Mouse (Mus musculus) kidney, postnatal 0 days (tissue): ENCODE results near the gene Nat8f6. TPM values are rescaled to one million over a fixed set of nuclear protein-coding genes. Genes with fewer than 3 reads are reported as not detected.
"Not testable (repeated sequence)": the region's sequence is repeated elsewhere in the genome, so short reads cannot be mapped to it uniquely, and the experiment has no call there.

Source experiments
- ATAC-seq: fragments of 200-750 bp; cut with Nextera tagmentation; replicated peaks from 2 replicates; pipeline ENCODE4 v1.8.0; 2017; ENCODE audit warnings: low read depth, moderate number of reproducible peaks, moderate TSS enrichment, moderate library complexity; ENCODE audit not compliant: low FRiP score
- DNase-seq: peaks from one replicate; pipeline ENCODE4 v3.0.0-alpha.2; 2016; ENCODE audit warnings: low spot score
- H3K27ac ChIP-seq: fragments of 300-500 bp; sonication (generic); 2 replicates; pipeline ENCODE4 v1.5.1; 2014; ENCODE audit warnings: mild to moderate bottlenecking
- H3K27me3 ChIP-seq: fragments of 300-500 bp; sonication (generic); 2 replicates; pipeline ENCODE4 v1.6.1; 2014; ENCODE audit warnings: low read length, mixed read lengths; ENCODE audit not compliant: insufficient read depth
- H3K36me3 ChIP-seq: fragments of 300-500 bp; sonication (generic); 2 replicates; pipeline ENCODE4 v1.6.1; 2014; ENCODE audit warnings: low read length, mixed read lengths; ENCODE audit not compliant: insufficient read depth
- H3K4me1 ChIP-seq: fragments of 300-500 bp; sonication (generic); replicated peaks from 2 replicates; pipeline ENCODE4 v1.6.1; 2014; ENCODE audit warnings: antibody characterized with exemption, low read length, mixed read lengths; ENCODE audit not compliant: insufficient read depth
- H3K4me2 ChIP-seq: fragments of 300-500 bp; sonication (generic); 2 replicates; pipeline ENCODE4 v1.6.1; 2014; ENCODE audit warnings: mild to moderate bottlenecking, low read length, moderate library complexity, mixed read lengths
- H3K4me3 ChIP-seq: fragments of 300-500 bp; sonication (generic); replicated peaks from 2 replicates; pipeline ENCODE4 v1.5.1; 2014; ENCODE audit warnings: low read depth, low read length
- H3K9ac ChIP-seq: fragments of 300-500 bp; sonication (generic); 2 replicates; pipeline ENCODE4 v1.6.1; 2014; ENCODE audit warnings: low read depth, low read length
- H3K9me3 ChIP-seq: fragments of 300-500 bp; sonication (generic); replicated peaks from 2 replicates; pipeline ENCODE4 v1.6.1; 2016; ENCODE audit warnings: low read length, inconsistent platforms, mixed read lengths
- CTCF ChIP-seq: IDR thresholded peaks from 2 replicates; pipeline ENCODE4 v1.5.1; 2016; ENCODE audit warnings: antibody characterized with exemption, low read depth, mild to moderate bottlenecking, moderate library complexity
- WGBS: fragments of 180-500 bp; shearing (Covaris S2); extraction: QIAGEN DNeasy Blood & Tissue Kit; methylation state at CpG from one replicate; pipeline ENCODE4 v1.1.7; 2014; 5-methylcytosine and 5-hydroxymethylcytosine counted together
- polyA plus RNA-seq: library from polyadenylated mRNA; unstranded; fragments of >200 nt; fragmentation: Nextera tagmentation; extraction: Ambion mirVana; gene quantifications from 2 replicates; pipeline ENCODE4 v1.2.1, GENCODE M21; 2015

The Nat8f6 gene
- polyA plus RNA-seq, 1 experiment from 2014 or later, result 0.64 TPM

DNA sequence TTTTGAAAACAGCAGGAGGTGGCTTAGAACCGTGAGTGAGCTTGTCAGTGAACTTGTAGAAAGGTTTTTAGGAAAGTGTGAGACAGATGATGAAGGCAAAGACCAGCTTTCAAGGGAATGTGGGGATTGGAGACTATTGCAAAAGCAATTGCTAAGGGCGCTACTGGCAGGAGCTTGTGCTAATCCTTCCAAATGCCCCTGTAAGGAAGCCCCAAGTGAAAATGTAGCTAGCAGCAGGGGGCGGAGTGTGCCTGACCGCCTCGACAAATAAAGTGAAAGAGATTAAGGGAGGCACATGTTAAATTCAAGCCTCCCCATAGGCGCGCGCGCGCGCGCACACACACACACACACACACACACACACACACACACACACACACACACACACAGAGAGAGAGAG, 16.6 kb upstream of the Nat8f6 start:
- WGBS, result 45% methylated on average over 12 of the region's 12 CpGs
- not testable (repeated sequence) for H3K4me1 ChIP-seq, H3K4me3 ChIP-seq, H3K4me2 ChIP-seq, H3K9ac ChIP-seq, H3K27me3 ChIP-seq, H3K9me3 ChIP-seq, H3K27ac ChIP-seq, H3K36me3 ChIP-seq
- DNase-seq (peak; percentile 50), ATAC-seq (peak; percentile 63; the same call in 1 of the 2 replicates)
- TF ChIP-seq CTCF, result peak; percentile 45; the same call in 1 of the 2 replicates

DNA sequence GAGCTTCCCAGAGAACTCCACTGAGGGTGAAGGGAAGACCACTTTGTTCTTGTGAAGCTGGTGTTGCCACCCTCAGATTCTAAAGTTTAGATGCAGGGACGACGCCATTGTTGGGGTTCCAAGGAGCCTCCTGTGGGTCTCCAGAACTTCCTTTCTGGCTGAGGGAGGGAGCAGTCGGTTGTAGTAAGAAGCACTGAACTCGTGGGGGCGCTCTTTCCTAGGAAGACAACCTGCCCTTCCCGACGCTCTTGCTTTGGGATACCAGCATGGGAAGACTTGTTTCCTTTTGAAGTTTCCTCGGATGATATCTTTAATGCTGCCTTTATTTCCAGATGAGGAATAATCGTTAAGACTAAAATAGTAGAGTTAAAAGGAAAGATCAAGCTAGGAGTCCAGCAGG, 16.1 kb upstream of the Nat8f6 start:
- peak; percentile 31 for DNase-seq
- not testable (repeated sequence) for H3K27me3 ChIP-seq, H3K9me3 ChIP-seq, H3K4me2 ChIP-seq, H3K9ac ChIP-seq, H3K36me3 ChIP-seq, H3K27ac ChIP-seq, H3K4me3 ChIP-seq, H3K4me1 ChIP-seq, ATAC-seq
- TF ChIP-seq CTCF, result peak; percentile 58
- WGBS, result 33% methylated on average over 8 of the region's 9 CpGs

GRCm38 (mm10) chr6:85836098-85836497, 15.3 kb upstream of the Nat8f6 start:
- H3K27ac ChIP-seq, H3K9ac ChIP-seq, H3K4me3 ChIP-seq, H3K4me2 ChIP-seq, ATAC-seq, DNase-seq, H3K9me3 ChIP-seq, H3K27me3 ChIP-seq, H3K36me3 ChIP-seq, H3K4me1 ChIP-seq: not testable (repeated sequence)
- WGBS, result 79% methylated on average over 5 of the region's 5 CpGs

DNA sequence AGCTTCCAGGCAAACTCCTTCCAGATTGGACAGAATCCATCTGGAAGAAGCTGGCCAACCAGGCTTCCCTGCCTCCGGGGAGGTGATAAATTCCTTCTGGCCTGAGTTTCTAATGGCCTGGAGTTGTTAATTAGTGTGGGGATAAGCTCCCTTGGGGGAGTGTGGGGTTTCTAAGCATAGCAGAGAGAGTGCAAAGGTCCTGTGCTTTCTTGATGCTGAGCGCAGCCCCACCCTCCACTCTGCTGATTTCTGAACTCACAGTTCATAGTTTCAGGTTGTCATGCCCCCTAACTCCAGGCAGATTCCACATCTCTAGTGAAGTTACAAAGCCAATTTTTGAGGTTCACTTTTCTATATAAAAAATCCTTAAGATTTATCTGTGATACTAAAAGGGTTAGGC, 14.3 kb upstream of the Nat8f6 start:
- not testable (repeated sequence) for H3K4me1 ChIP-seq, H3K9ac ChIP-seq, H3K27ac ChIP-seq, H3K36me3 ChIP-seq, H3K27me3 ChIP-seq, H3K4me3 ChIP-seq, DNase-seq, H3K9me3 ChIP-seq, H3K4me2 ChIP-seq
- ATAC-seq, result 0 out of 2 replicates have a peak, but pooled peaks have one; percentile 41
- 30% methylated on average over 1 of the region's 2 CpGs for WGBS

GRCm38 (mm10) chr6:85834504-85835100, 13.8 kb upstream of the Nat8f6 start:
- ATAC-seq, DNase-seq, H3K27me3 ChIP-seq: not testable (repeated sequence)

GRCm38 (mm10) chr6:85831796-85832321, 11.1 kb upstream of the Nat8f6 start, which contains the start of gene Nat8:
TSS of gene Nat8 (minus strand) at chr6:85832082.
- H3K27ac ChIP-seq, result no peak within 1 kb of the TSS
- H3K36me3 ChIP-seq, result no peaks in the 10 kb centered on the region
- H3K4me3 ChIP-seq, result no peak within 1 kb of the TSS
- ATAC-seq (peak; percentile 50), DNase-seq (no peak)
- no peaks in the 10 kb centered on the region for H3K27me3 ChIP-seq
- no peaks in the 10 kb centered on the region for H3K4me1 ChIP-seq
- H3K9ac ChIP-seq, result no peak within 1 kb of the TSS
- no peak within 1 kb of the TSS for H3K4me2 ChIP-seq
- TF ChIP-seq CTCF, result no peak
- 74% methylated on average over 7 of the region's 7 CpGs for WGBS
- no peaks in the 10 kb centered on the region for H3K9me3 ChIP-seq

More at GRCm38 (mm10) chr6:85834504-85835100, 13.8 kb upstream of the Nat8f6 start:
- not testable (repeated sequence) for H3K4me2 ChIP-seq, H3K9me3 ChIP-seq, H3K4me3 ChIP-seq, H3K27ac ChIP-seq, H3K36me3 ChIP-seq, H3K9ac ChIP-seq, H3K4me1 ChIP-seq

DNA sequence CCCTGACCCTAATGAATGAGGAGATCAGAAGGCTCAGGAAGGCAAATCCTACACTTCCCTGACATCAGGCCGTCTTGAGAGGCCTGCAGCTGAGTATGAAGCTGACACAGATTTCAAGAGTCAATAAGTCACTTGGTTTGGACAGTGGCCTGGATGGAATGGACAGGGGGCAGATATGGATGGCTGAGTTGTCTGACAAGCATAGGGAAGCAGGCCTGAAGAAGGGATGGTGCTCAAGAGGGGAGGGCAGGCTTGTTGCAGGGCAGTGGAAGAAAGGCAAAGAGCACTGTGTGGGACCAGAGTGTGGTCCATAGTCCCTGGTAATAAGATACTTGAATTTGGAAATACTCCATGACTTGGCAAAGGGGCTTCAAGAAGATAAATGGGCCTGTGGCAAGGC, 8.7 kb upstream of the Nat8f6 start:
- no peak overlapping the region for H3K27ac ChIP-seq
- WGBS, result 72% methylated on average over 1 of the region's 1 CpGs
- H3K4me2 ChIP-seq, result no peak overlapping the region
- H3K4me3 ChIP-seq, result no peak overlapping the region
- no peaks in the 10 kb centered on the region for H3K27me3 ChIP-seq
- no peak for TF ChIP-seq CTCF
- H3K9me3 ChIP-seq, result no peaks in the 10 kb centered on the region
- DNase-seq, result no peak
- H3K9ac ChIP-seq, result no peak overlapping the region
- no peaks in the 10 kb centered on the region for H3K4me1 ChIP-seq
- peak; percentile 38; the same call in 1 of the 2 replicates for ATAC-seq
- H3K36me3 ChIP-seq, result no peaks in the 10 kb centered on the region
